Mouse (Mus musculus): Measurements from ENCODE around the gene Slbp.

DNA sequence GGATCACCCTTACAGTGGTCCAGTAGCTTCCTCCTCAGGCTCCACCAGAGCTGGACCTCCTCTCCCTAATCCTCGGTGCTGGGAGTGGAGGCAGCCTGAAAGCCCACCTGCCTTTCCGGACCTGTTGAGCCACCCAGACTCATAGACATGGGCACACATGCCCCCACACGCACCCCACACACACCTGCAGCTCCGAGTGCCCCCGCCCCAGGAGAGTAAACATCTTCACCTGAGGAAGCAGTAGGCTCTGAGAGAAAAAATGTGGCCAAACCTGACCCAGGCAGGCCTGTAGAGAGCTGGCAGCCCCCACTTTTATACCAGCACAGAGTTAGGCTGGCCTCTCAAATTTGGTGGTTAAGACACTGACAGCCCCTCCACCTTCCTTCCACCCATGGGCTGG lies 44.1 kb upstream of the Slbp start:
- TF ChIP-seq ZC3H11A (IDR thresholded peaks at IDR 0.05; ENCODE audit: borderline replicate concordance, low read depth, low read length) (no peak), HCFC1 (IDR thresholded peaks at IDR 0.05; ENCODE audit: borderline replicate concordance, insufficient read depth, low read length) (no peak), ZNF384 (IDR thresholded peaks at IDR 0.05; ENCODE audit: low read depth, low read length) (no peak)

All from ES-E14 (cell line).